Mouse (Mus musculus) cerebellum, postnatal 36 days (tissue): ENCODE measurements at regions not wholly inside any gene's neighbourhood (a gene's known extent, or its start where the extent isn't known, plus 50 kb on each side); places are given as distances from the start of the nearest gene placed in this dataset.
"Not testable (repeated sequence)": the region's sequence is repeated elsewhere in the genome, so short reads cannot be mapped to it uniquely, and the experiment has no call there.

Experiments used
- DNase-seq, 2 experiments: peaks; one replicate each; pipeline ENCODE4 v3.0.0; 2021 to 2022; ENCODE audit warnings: mixed read lengths in 2 of 2

DNA sequence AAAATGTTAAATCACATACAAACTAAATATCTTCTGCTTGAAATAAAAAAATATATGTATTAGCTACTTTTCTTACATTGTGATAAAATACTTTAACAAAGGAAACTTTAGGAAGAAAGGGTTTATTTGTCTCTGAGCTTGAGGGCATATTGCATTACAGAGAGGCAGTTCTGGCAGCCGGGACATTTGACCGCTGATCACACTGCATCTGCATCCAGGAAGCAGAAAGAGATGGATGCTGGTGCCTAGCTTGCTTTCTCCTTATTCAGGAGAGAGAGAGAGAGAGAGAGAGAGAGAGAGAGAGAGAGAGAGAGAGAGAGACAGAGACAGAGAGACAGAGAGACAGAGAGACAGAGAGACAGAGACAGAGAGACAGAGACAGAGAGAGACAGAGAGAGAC is 137.7 kb upstream of the Tacstd2 start:
- DNase-seq, result not testable (repeated sequence)

DNA sequence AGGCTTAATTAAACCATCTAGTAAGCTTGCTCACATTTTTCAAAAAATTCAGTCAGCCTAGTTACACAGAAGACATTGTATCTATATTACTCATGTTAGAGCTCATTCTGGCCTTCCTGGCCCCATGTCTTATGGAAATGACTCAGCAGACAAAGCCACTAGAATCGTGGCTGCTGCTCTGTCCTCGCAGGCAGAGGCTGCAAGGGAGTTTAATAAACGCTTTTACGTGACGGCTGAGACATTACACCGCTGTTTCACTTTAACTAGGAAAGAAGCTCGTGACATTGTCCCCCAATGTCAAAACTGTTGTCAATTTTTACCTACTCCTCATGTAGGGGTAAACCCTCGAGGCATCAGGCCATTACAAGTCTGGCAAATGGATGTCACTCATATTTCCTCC is 132.5 kb upstream of the Tacstd2 start:
- not testable (repeated sequence) for DNase-seq

DNA sequence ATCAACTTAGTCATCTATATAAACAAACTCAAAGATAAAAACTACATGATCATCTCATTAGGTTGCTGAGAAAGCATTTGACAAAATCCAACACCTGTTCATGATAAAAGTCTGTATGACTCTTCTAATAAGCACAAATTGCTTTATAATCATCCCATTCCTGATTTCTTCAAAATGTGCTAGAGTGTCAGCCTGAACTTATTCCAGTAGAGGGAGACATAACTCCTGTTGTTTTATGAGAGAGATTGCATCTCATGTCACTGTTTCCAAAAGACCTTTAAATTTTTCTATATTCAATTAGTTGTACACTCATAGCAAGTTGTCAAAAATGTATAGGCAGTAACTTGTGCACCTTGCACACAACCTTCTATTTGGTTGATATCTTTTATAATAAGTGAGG is 96.0 kb upstream of the Tacstd2 start:
- DNase-seq, result no peak

DNA sequence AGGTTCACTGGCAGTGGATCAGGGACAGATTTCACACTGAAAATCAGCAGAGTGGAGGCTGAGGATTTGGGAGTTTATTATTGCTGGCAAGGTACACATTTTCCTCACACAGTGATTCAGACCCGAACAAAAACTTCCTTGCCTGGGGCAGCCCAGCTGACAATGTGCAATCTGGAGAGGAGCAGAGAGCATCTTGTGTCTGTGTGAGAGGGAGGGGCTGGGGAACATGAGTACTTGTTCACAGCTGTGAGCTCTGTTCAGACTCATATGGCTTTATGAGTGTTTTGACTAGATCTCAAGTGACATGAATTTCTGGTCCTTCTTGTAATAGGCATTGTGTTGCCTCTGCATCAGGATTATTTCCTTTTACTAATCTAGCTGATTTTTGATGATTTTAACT is 74.8 kb upstream of the Tacstd2 start:
- peak in 1 of 2 experiments; percentile 1 for DNase-seq

DNA sequence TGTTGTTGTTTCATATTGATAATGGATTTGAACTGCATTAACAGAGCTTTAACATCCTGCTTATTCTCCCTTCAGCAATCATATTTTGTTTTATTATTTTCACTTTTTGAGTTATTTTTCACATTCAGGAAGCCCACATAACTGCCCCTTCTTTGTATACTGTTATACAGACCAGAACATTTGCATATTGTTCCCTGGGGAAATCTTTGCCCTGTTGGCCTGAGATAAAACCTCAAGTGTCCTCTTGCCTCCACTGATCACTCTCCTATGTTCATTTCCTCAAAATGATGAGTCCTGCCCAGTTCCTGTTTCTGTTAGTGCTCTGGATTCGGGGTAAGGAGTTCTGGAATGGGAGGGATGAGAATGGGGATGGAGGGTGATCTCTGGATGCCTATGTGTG is 73.9 kb upstream of the Tacstd2 start:
- not testable (repeated sequence) for DNase-seq
